Mouse (Mus musculus) olfactory bulb, adult 2 months (tissue): ENCODE data around the gene Rnf214.

ENCODE experiments used
- CTCF ChIP-seq: fragments of 200-500 bp; IDR thresholded peaks from 2 replicates; pipeline ENCODE4 v1.5.1; 2012; ENCODE audit warnings: low read depth, mild to moderate bottlenecking, low read length, moderate library complexity; ENCODE audit not compliant: insufficient read depth
- POLR2A ChIP-seq: fragments of 200-500 bp; IDR thresholded peaks from 2 replicates; pipeline ENCODE4 v1.6.1; 2012; ENCODE audit warnings: mild to moderate bottlenecking, low read depth, low read length, moderate library complexity; ENCODE audit not compliant: insufficient read depth

GRCm38 (mm10) chr9:45911673-45912072 is 5.0 kb upstream of the Rnf214 start:
- no peak for TF ChIP-seq CTCF
- TF ChIP-seq POLR2A, result no peak
